Mouse (Mus musculus) liver, embryonic 12.5 days (tissue): ENCODE measurements at regions not wholly inside any gene's neighbourhood (a gene's known extent, or its start where the extent isn't known, plus 50 kb on each side); places are given as distances from the start of the nearest gene placed in this dataset.
"Not testable (repeated sequence)": the region's sequence is repeated elsewhere in the genome, so short reads cannot be mapped to it uniquely, and the experiment has no call there.

Source experiments
- ATAC-seq: fragments of 200-750 bp; cut with Nextera tagmentation; 2 replicates; pipeline ENCODE4 v1.8.0; 2017; ENCODE audit warnings: moderate number of reproducible peaks, mild to moderate bottlenecking, moderate library complexity
- H3K27ac ChIP-seq: fragments of 300-500 bp; sonication (generic); 2 replicates; pipeline ENCODE4 v1.5.1; 2016; ENCODE audit warnings: mild to moderate bottlenecking
- H3K27me3 ChIP-seq: fragments of 300-500 bp; sonication (generic); replicated peaks from 2 replicates; pipeline ENCODE4 v1.6.1; 2016; ENCODE audit warnings: mild to moderate bottlenecking, moderate library complexity
- H3K36me3 ChIP-seq: fragments of 300-500 bp; sonication (generic); 2 replicates; pipeline ENCODE4 v1.6.1; 2016; ENCODE audit warnings: mild to moderate bottlenecking, moderate library complexity
- H3K4me1 ChIP-seq: fragments of 300-500 bp; sonication (generic); 2 replicates; pipeline ENCODE4 v1.6.1; 2016
- H3K4me2 ChIP-seq: fragments of 300-500 bp; sonication (generic); 2 replicates; pipeline ENCODE4 v1.6.1; 2016; ENCODE audit warnings: mild to moderate bottlenecking, moderate library complexity
- H3K4me3 ChIP-seq: fragments of 300-500 bp; sonication (generic); 2 replicates; pipeline ENCODE4 v1.5.1; 2016; ENCODE audit warnings: mild to moderate bottlenecking, moderate library complexity
- H3K9ac ChIP-seq: fragments of 300-500 bp; sonication (generic); 2 replicates; pipeline ENCODE4 v1.6.1; 2016; ENCODE audit warnings: mild to moderate bottlenecking, moderate library complexity
- H3K9me3 ChIP-seq: fragments of 300-500 bp; sonication (generic); replicated peaks from 2 replicates; pipeline ENCODE4 v1.6.1; 2016; ENCODE audit warnings: mild to moderate bottlenecking, moderate library complexity
- WGBS: fragments of 180-500 bp; shearing (Covaris S2); methylation state at CpG from one replicate; pipeline ENCODE4 v1.1.7; 2016; ENCODE audit not compliant: insufficient replicate concordance; 5-methylcytosine and 5-hydroxymethylcytosine counted together

DNA sequence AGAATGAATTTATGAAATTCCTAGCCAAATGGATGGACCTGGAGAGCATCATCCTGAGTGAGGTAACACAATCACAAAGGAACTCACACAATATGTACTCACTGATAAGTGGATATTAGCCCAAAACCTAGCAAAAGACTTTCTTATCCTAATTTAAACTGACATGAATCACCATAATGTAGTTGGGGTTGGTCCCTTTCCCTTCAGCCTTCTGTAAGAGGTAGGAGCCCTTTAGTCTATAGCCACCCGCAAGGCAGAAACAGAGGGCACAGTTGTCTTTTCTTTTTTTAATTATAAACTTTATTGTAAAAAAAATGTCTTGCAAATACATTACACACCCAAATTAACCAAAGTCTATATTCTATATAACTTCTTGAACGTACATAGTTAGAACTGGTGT lies 81.3 kb downstream of the Ogfrl1 start:
- not testable (repeated sequence) for H3K27me3 ChIP-seq, H3K9me3 ChIP-seq, H3K27ac ChIP-seq, H3K4me3 ChIP-seq, H3K4me2 ChIP-seq, H3K4me1 ChIP-seq, H3K36me3 ChIP-seq, H3K9ac ChIP-seq, ATAC-seq
- 78% methylated on average over 2 of the region's 2 CpGs for WGBS

DNA sequence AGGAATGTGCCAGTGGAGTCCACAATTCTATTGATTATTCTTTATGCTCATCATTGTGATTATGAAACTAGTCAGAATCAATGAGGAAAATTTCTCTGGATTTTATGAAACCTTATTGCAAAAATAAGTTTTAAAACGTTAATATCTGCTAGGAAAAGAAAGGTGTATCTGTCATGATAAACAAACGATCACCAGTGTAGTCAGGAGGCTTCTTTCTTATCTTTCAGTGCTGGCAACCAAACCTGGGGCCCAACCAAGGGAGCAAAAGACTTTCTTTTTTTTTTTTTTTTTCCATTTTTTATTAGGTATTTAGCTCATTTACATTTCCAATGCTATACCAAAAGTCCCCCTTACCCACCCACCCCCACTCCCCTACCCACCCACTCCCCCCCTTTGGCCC lies 82.7 kb downstream of the Ogfrl1 start:
- 20% methylated on average over 2 of the region's 2 CpGs for WGBS
- not testable (repeated sequence) for H3K9ac ChIP-seq, H3K27ac ChIP-seq, H3K36me3 ChIP-seq, H3K27me3 ChIP-seq, H3K4me3 ChIP-seq, H3K4me2 ChIP-seq, H3K4me1 ChIP-seq, H3K9me3 ChIP-seq
- peak; percentile 55; the same call in 1 of the 2 replicates for ATAC-seq

GRCm38 (mm10) chr1:23292718-23293117 lies 104.9 kb downstream of the Ogfrl1 start:
- no peak overlapping the region for H3K4me3 ChIP-seq
- no peaks in the 10 kb centered on the region for H3K27me3 ChIP-seq
- no peak for ATAC-seq
- H3K4me1 ChIP-seq: no peaks in the 10 kb centered on the region
- peaks cover 7% of the 10 kb centered on the region; the same call in 1 of the 2 replicates for H3K36me3 ChIP-seq
- no peaks in the 10 kb centered on the region for H3K9me3 ChIP-seq
- 88% methylated on average over 1 of the region's 1 CpGs for WGBS
- no peak overlapping the region for H3K4me2 ChIP-seq
- H3K9ac ChIP-seq: no peak overlapping the region
- H3K27ac ChIP-seq: no peak overlapping the region

DNA sequence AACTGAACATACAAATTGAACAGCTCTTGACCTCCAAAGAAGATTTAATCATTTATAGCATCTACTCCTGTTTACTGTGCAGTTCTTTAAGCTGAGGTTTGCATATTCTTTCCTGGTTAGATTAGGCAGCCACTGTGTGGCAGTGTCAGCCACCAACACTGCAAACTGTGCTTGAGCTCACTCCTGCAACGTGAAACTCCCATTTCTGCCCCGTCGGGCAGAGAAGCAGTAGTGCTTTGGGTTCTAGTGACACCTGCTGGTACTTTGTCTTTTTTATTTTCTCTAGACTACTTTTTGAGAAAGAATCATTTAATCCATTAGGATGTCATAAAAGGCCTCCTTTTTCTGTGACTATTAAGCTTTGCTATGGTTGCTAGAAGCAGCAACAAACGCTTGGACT lies 110.8 kb downstream of the Ogfrl1 start:
- Histone ChIP-seq H3K4me3 (no peak overlapping the region), H3K4me1 (peaks cover 33% of the 10 kb centered on the region), H3K27ac (no peak overlapping the region), H3K36me3 (peaks cover 21% of the 10 kb centered on the region; the same call in 1 of the 2 replicates), H3K9me3 (no peaks in the 10 kb centered on the region), H3K4me2 (no peak overlapping the region), H3K27me3 (no peaks in the 10 kb centered on the region), H3K9ac (no peak overlapping the region)
- 29% methylated on average over 4 of the region's 4 CpGs for WGBS
- no peak for ATAC-seq

DNA sequence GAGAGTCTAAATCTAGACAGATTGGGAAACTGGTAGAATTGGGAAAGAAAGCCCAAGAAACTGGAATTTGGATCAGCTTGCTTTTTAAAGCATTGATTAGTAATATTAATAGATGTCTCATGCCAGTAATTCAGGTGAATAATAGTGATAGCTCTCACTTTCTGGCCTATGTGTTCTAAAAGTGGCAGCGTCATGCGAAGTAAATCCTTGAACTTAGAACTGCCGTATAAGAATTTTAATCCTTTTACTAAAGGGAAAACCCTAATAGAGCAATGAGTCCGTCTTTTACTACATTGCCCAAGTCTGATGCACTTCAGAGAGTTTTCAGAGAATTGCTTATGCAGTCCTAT lies 114.7 kb downstream of the Ogfrl1 start:
- ATAC-seq: peak; percentile 11
- WGBS: 65% methylated on average over 4 of the region's 4 CpGs
- H3K36me3 ChIP-seq: peaks cover 38% of the 10 kb centered on the region
- H3K27ac ChIP-seq: peak overlapping the region; percentile 98
- peak overlapping the region; percentile 59 for H3K4me2 ChIP-seq
- H3K27me3 ChIP-seq: no peaks in the 10 kb centered on the region
- peak overlapping the region; percentile 56 for H3K9ac ChIP-seq
- H3K4me3 ChIP-seq: peak overlapping the region; percentile 17; the same call in 1 of the 2 replicates
- H3K4me1 ChIP-seq: peaks cover 55% of the 10 kb centered on the region
- H3K9me3 ChIP-seq: no peaks in the 10 kb centered on the region

- Histone ChIP-seq H3K4me2 (peak overlapping the region; percentile 59), H3K27ac (peak overlapping the region; percentile 98), H3K9me3 (no peaks in the 10 kb centered on the region), H3K9ac (peak overlapping the region; percentile 56; the same call in 1 of the 2 replicates), H3K27me3 (no peaks in the 10 kb centered on the region), H3K36me3 (peaks cover 36% of the 10 kb centered on the region), H3K4me1 (peaks cover 55% of the 10 kb centered on the region), H3K4me3 (peak overlapping the region; percentile 17; the same call in 1 of the 2 replicates)
- 28% methylated on average over 2 of the region's 2 CpGs for WGBS
- ATAC-seq: peak; percentile 100
These were observed 115.2 kb downstream of the Ogfrl1 start for GRCm38 (mm10) chr1:23282215-23282869.

DNA sequence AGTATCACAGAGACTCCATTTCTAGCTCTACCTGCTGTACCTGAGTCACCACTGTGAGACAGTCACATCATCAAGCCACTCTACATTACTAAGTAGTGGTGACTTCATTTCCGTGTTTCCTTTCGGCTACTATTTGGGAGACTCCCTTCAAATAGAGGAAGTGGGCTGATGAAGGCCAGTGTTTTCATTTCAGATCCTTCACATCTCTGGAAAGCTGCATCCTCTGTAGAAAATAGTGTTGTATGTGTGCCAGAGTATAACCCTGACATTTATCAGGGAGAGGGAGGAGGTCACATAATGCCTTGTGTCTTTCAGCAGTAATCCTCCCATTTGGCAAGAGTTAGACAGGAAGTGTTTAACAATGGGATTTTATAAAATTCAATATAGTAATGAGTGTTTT lies 117.7 kb downstream of the Ogfrl1 start:
- Histone ChIP-seq H3K4me2 (no peak overlapping the region), H3K27me3 (no peaks in the 10 kb centered on the region), H3K4me1 (peaks cover 48% of the 10 kb centered on the region), H3K9me3 (no peaks in the 10 kb centered on the region), H3K36me3 (peaks cover 36% of the 10 kb centered on the region), H3K9ac (no peak overlapping the region), H3K4me3 (no peak overlapping the region), H3K27ac (peak overlapping the region; percentile 45)
- WGBS: 75% methylated on average over 2 of the region's 2 CpGs
- no peak for ATAC-seq

GRCm38 (mm10) chr1:23272077-23272476 lies 125.5 kb downstream of the Ogfrl1 start:
- Histone ChIP-seq H3K9me3 (no peaks in the 10 kb centered on the region), H3K27ac (no peak overlapping the region), H3K9ac (no peak overlapping the region), H3K4me1 (0 out of 2 replicates have a peak, but pooled peaks cover 7% of the 10 kb centered on the region), H3K4me3 (no peak overlapping the region), H3K36me3 (peaks cover 30% of the 10 kb centered on the region), H3K27me3 (no peaks in the 10 kb centered on the region), H3K4me2 (no peak overlapping the region)
- WGBS: 49% methylated on average over 6 of the region's 6 CpGs
- ATAC-seq: no peak

- Histone ChIP-seq H3K27me3 (no peaks in the 10 kb centered on the region), H3K4me2 (no peak overlapping the region), H3K36me3 (peaks cover 24% of the 10 kb centered on the region), H3K9me3 (no peaks in the 10 kb centered on the region), H3K4me3 (no peak overlapping the region), H3K9ac (no peak overlapping the region), H3K4me1 (0 out of 2 replicates have a peak, but pooled peaks cover 7% of the 10 kb centered on the region), H3K27ac (no peak overlapping the region; the same call in 1 of the 2 replicates)
- 69% methylated on average over 6 of the region's 6 CpGs for WGBS
- no peak for ATAC-seq
These were observed 126.4 kb downstream of the Ogfrl1 start for GRCm38 (mm10) chr1:23270910-23271822.

- H3K9ac ChIP-seq: no peak overlapping the region
- H3K4me2 ChIP-seq: no peak overlapping the region
- peak; percentile 51; the same call in 1 of the 2 replicates for ATAC-seq
- peaks cover 15% of the 10 kb centered on the region for H3K36me3 ChIP-seq
- H3K4me1 ChIP-seq: peaks cover 15% of the 10 kb centered on the region; the same call in 1 of the 2 replicates
- H3K4me3 ChIP-seq: no peak overlapping the region
- no peaks in the 10 kb centered on the region for H3K27me3 ChIP-seq
- H3K27ac ChIP-seq: no peak overlapping the region
- no peaks in the 10 kb centered on the region for H3K9me3 ChIP-seq
These were observed 129.5 kb downstream of the Ogfrl1 start for GRCm38 (mm10) chr1:23268062-23268461.

DNA sequence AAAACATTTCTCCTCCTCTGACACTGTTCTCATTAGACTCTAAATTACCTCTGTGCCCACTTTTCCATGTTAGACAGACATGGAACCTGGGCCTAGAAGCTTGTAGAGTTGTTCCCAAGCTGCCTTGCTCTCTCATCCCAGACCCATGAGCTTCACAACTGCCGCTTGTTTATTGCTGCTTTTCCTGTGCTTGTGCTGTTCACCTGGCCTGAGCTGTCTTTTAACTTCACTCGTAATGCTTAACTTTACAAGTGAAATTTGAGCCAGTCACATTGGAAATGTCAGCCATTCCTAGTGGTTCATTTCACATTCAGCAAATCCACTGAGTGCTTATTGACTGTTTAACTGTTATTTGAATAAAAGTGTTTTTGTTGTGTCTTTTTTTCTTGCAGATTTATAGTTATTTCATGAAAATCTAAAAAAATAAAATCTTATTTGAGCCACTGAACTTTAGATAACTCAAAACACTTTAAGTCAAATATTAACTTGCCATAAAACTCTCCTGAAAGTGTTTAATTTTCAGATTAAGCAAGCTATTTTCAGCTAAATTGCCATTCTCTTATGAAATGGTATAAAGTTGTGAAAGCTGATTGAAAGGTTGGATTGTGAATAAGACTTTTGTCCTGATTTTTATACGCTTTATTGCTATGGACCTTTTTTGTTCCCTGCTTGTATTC lies 131.9 kb downstream of the Ogfrl1 start:
- Histone ChIP-seq H3K36me3 (peaks cover 12% of the 10 kb centered on the region), H3K4me3 (no peak overlapping the region), H3K4me2 (no peak overlapping the region), H3K4me1 (peaks cover 9% of the 10 kb centered on the region; the same call in 1 of the 2 replicates), H3K9me3 (no peaks in the 10 kb centered on the region), H3K9ac (no peak overlapping the region), H3K27me3 (no peaks in the 10 kb centered on the region), H3K27ac (no peak overlapping the region)
- WGBS: 85% methylated on average over 3 of the region's 3 CpGs
- ATAC-seq: no peak

DNA sequence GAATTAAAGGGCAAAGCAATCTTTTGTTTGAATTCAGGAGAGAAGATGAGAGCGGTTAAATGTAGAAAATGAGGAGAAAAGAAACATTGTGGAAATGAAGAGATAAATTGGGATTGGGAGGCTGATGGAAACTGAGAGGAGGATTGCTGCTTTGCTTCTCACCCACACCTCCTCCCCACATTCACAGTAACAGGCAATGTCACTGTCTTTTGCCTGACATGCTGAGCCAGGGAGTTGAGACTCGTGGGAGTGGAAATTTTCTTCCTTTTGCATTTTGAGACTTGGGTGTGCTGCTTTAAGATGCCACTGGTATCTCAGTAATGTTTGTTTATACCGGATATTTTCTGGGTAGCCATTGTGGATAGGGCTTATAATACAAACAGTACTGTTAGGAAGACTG lies 133.3 kb downstream of the Ogfrl1 start:
- H3K9me3 ChIP-seq: no peaks in the 10 kb centered on the region
- H3K36me3 ChIP-seq: peaks cover 15% of the 10 kb centered on the region
- peaks cover 14% of the 10 kb centered on the region; the same call in 1 of the 2 replicates for H3K4me1 ChIP-seq
- H3K4me2 ChIP-seq: no peak overlapping the region
- no peaks in the 10 kb centered on the region for H3K27me3 ChIP-seq
- H3K27ac ChIP-seq: no peak overlapping the region
- no peak for ATAC-seq
- no peak overlapping the region for H3K4me3 ChIP-seq
- 69% methylated on average over 3 of the region's 3 CpGs for WGBS
- no peak overlapping the region; the same call in 1 of the 2 replicates for H3K9ac ChIP-seq
